Mouse (Mus musculus) frontal cortex, postnatal 14 days (tissue): ENCODE results near the gene Arhgap4.

ENCODE experiments used
- DNase-seq, 2 experiments: peaks; one replicate each; pipeline ENCODE4 v3.0.0; 2022; ENCODE audit warnings: low spot score in 2 of 2

Gene Arhgap4

DNA sequence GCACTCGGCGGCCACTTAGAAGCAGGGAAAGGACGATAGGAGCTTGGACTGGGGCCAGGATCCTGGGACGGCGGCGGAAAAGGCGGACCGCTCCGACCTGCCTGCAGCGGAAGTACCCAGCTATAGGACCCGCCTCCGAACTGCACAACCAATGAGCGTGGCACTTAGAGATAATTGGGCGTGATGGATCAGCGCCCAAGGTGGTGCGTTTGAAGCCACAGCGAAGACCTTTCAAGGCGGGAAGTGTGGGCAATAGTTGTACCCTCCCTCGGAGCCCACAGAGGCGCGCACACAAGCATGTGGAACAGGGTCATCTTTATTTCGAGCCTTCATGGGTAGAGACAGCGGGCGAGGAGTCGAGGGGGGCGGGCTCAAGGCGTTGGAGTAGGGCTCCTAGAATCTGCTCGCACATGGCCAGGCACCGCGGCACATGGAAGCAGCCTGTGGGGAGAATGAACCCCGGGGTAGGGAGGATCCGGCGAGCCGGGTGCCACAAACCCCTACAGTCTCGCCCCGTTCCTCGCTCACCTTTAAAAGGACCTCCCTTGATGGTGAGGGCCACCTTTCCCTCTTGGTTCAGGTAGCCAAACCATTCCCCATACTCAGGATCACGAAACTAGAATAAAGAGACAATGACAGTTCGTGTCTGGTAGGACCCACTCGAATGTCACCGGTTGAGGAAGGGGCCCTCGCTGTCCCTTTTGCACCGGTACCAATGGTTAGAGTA is at the start of gene Arhgap4, which contains the start of gene Naa10:
TSS of gene Arhgap4 (minus strand) at position 48 of the 727 bp plus-strand sequence.
TSS of gene Naa10 (minus strand) at position 122 of the 727 bp plus-strand sequence.
- peak; percentile 82 for DNase-seq

DNA sequence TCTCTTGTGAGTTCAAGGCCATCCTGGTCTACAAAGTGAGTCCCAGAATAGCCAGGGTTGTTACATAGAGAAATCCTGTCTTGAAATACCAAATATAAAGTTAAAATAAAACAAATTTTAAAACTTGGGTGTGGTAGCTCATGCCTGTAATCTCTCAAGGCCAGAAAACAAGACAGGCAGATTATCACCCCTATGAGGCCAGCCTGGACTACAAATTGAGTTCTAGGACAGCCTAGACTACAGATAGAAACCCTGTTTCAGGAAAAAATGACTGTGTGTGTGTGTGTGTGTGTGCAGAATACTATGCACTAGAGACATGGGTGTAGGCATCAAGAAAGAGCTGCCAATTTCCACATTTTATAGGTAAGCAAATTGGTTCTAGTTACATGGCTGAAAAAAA is 49.1 kb upstream of the Arhgap4 start:
- DNase-seq: no peak

DNA sequence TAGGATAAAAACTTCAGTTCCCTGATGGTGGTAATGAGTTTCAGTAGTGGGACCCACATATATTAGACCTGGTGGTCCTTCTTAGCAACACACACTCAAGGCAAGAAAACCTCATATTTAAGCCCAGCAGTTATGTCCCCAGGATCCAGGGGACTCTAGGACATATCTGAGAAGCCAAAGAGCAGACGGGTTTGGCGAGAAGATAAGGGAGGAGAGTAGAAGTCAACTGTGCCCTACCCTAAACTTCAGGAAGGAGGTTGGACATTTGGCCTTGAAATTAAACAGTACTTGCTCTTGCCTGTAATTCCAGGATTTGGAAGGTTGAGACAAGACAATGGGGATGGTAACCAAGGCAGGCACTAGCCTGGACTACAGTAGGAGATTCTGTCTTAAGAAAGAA is 48.1 kb upstream of the Arhgap4 start:
- no peak for DNase-seq

DNA sequence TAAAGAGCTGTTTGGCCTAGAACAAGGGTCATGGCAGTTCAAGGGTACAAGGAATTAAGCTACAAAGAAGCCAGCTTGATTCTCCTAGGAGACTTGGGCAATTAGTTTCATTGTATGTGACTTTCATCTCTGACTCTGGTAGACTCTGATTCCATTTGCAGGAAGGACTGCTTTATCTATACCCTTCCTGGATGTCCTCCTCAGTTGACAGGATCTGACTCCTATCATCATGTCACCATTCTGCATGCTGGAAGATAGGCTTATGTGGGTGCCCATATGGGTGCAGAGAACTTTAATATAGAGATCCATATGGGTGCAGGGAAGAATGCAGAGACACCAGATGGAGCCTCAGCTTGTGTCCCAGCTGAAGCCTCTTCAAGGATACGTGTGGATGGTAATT is 47.5 kb upstream of the Arhgap4 start:
- no peak for DNase-seq

DNA sequence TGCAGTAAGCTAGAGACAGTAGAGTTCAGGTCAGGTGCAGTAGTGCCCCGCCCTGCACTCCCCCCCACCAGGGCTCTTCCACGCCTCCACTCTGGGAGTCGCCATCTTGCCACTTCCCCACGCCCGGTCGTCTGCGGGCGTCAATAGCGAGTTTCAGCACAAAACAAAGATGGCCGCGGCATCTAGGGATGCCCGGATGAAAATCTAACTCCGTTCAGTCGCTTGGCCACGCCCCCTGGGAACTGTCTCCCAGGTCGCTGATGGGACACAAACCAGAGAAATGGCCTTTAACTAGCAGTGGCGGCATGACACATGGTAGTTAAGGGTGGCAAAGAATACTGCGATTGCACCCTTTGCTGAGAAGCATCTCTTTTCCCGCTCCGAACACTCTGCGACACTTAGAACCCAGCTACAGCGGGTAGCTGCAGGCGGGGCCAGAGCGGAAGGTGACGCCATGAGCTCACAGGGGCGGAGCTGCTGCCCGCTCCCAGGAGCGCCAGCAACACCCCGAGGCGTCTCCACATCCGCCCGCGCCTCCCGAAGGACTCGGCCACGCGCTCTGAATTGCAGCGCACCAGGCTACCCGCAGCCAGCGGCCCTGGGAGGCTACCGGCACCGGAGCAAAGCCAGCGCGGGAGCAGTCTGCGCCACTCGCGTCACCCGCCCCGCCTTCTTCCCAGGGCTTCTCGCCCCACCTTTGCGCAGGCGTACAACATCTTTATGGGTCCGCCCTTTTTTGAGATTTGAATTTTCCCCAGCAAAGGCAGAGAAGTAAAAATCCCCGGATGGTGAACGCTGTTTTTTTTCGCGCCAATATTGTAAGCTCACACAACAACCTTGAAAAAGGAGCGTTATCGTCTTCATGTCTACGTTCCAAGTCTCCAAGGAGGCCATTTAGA is 45.8 kb upstream of the Arhgap4 start:
- DNase-seq: peak; percentile 81 to 85

DNA sequence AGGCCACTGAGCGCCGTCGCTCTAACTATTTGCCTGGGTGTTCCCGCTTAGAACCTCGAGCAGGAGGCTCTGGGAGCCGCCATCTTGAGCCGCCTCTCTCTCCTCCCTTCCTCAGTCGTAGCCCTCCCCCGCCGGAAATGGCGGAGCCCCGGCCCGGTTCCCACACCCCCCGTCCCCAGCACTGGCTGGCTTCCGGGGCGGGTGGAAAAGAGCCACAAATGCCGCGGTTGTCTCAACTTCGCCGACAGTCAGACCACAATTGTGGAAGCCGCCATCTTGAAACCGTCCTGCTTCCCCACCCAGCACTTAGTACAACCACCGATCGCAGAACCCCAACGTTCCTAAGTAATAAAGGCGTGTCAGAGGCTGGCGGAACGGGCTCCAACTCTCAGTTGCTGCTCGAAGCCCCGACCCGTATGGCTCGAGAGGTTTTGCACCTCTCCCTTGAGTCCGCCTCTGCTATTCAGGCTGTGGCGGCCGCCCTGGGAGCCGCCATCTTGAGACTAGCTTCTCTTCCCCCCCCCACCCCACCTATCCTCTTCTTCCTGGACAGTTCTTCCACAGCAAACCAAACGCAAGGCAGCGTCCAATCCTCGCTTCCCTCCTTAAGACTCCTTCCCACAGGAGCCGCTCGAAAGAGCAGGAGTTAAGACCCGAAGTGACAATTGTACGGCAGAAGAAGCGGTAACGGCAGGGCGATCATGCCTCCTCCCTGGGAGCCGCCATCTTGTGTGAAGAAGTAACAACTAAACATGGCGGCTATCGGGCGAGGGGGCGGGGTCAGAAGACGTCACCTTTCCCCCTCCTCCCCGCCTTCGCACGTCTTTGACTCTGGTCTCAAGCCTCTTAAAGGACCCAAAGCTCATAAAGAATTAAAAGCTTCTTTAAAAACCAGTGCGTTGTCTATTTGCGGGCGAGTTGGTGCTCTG is 44.8 kb upstream of the Arhgap4 start, which contains the start of gene Hcfc1:
TSS of gene Hcfc1 (minus strand) at position 110 of the 929 bp plus-strand sequence.
- peak; percentile 81 to 84 for DNase-seq

DNA sequence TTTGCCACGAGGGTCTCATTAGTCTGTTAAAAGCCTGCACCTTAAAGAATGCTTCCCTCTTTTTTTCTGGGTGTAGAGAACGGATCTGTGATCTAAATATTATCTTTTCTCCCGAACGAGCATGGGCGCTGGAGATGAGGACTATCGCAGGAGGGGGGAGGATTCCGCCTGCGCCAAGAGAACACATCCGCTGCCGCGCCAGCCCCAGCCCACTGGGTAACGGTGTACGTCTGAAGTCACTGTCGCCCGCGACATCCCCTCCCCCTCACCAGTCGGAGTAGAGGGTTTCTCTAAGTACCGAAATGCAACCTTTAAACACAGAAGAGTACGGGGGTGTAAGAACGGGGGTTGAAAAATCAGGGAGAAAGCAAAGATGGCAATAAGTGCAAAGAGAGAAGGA is 43.6 kb upstream of the Arhgap4 start:
- DNase-seq: peak; percentile 54 to 66

DNA sequence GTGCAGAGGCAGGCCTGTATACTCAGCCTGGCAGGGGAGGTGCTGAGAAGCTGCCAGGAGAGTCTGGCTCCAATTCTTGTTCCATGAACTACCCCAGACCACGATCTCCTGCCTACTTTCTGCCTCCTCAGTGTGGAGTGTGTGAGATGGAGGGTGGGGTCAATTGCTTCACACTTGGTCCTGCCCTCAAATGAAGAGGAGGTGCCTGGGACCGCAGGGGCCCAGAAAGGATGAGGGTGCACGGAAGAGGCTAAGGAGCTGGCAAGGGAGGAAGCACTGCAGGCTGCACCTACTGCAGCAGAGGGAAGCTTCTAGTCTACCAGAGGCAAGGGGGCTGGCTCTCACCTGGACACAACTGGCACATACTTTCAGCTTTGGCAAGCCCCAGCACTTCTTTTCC is 42.7 kb upstream of the Arhgap4 start:
- DNase-seq: no peak

DNA sequence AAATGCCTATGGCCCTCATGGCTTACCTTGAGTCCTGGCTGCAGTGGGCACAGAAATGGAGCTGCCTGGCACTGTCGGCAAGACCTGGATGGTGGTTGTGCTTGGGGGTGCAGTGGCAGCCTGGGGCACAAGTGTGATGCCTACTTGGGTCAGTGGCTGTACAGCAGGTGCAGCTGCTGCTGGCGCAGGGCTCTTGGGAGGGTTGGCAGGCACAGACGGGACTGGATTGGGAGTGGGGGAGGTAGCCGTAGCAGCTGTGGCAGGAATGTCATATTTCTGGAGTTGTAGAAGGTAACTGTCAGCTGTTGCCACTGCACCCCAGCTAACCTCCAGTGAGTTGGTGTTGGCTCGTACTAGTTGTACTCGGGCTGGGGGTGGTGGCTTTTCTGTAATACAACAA is 33.3 kb upstream of the Arhgap4 start:
- DNase-seq: no peak

DNA sequence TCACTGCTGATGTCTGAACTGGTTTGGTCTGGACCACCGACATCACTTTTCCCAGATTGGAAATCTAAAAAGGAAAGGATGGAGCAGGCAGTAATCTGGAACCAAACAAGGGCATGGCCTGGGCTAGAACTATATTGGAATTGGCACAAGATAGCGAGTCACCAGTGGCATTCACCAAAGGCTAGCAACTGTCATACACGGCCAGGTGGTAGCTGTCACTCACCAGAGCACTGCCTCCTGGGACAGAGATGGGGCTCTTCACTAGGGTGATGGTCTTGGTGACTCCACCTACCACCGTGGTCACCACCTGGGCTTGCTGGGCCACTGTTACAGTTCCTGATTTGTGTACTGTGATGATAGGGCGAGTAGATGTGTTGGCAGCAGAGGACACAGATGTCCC is 30.9 kb upstream of the Arhgap4 start:
- DNase-seq: no peak

DNA sequence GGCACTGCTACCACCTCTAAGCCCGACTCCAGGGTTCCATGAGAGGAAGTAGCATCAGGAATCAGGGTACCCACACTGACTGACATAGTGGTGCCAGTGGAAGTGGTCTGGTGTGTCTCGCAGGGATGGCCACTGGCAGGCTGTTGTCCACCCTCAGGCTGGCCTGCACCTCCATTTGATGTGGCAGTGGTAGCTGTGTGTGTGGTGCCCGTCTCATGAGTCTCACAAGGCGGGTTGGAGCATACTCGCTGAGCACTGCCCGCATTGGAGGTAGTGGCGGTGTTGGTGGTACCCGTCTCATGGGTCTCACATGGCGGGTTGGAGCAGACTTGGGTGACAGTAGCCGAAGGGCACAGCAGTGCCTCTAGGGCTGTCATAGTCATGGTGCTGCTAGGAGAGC is 27.7 kb upstream of the Arhgap4 start:
- no peak for DNase-seq

DNA sequence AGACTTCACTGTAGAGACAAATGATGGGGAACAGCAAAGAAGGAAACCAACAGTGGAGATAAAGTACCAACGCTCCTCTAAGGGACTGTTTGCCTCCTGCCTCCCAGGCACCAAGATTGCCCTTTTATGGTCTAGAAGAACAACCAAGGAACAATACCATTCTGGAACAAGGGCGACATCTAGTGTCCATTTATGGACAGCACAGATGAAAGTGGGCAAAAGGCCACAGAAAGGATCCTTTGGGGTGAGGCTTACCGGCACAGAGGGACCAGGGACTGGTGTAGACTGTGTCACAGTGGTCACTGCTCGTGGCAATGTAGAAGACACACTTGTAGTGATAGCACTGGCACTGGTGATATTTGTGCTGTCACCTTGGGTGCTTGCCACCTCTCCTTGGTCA is 27.0 kb upstream of the Arhgap4 start:
- DNase-seq: peak in 1 of 2 experiments; percentile 31

DNA sequence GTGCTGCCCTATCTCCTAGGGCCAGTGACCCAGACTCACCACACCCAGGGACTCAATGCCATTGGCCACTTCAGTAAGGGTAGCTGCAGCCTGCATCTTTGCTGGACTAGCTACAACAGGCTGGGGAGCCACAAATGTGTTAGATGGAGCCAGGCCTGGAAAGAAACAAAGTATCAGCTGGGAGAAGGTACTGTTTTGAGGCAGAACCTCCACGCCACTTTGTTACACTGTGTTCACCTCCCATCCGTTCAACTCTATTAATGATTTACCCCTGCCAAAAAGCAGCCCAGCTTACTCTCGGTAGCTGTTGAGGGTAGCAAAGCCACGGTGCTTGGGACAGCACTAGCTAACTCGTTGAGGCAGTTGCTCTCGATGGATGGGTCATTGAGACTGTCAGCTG is 25.2 kb upstream of the Arhgap4 start:
- DNase-seq: no peak

DNA sequence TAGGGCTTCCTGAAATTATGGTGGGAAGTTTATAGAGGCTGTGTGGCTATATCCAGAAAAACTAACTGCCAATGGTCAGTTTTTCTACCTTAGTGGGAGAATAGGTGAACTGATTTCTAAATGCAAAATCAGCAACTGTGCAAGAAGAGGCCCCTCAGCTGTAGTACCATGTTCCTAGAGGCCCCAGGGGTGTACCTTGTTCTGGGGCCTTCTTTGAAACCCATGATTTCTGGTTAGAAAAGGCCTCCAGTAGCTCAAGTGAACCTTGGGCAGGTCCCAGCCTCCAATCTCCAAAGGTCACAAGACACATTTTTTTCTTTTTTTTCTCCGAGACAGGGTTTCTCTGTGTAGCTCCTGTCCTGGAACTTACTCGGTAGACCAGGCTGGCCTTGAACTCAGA is 20.6 kb upstream of the Arhgap4 start:
- DNase-seq: no peak

DNA sequence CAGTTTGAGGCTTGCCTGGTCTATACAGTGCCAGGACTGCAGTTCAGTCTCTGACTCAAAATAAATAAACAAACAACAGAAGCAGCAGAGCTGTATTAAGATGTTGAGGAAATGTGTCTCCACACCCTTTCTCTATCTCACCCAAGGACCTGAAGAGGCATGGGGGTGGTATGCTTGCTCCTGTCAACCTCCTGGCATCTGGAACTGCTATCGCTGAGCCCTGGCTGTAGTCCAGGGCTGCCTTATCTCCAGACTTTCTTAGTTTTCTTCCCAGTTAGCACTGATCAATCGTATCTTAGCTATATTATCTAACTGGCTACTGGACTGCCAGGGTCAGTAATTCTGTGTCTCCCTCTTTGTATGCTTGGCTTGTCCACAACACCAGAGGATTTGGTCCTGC is 20.2 kb upstream of the Arhgap4 start:
- no peak for DNase-seq

DNA sequence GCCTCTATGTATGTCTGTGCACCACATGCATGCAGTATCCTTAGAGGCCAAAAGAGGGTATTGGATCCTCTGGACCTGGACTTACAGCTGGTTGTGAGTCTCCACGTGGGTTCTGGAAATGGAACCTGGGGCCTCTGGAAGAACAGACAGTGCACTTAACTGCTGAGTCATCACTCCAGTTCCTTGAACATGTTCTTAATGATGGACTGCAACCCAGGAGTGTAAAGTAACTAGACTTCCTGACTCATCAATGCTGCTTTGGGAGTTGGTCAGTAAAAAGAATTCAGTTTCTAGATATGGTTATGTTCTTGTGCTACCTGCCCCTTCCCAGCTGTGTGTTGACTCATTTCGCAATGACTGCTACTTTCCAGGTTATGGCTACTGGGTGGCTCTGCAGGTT is 10.2 kb upstream of the Arhgap4 start:
- no peak for DNase-seq

DNA sequence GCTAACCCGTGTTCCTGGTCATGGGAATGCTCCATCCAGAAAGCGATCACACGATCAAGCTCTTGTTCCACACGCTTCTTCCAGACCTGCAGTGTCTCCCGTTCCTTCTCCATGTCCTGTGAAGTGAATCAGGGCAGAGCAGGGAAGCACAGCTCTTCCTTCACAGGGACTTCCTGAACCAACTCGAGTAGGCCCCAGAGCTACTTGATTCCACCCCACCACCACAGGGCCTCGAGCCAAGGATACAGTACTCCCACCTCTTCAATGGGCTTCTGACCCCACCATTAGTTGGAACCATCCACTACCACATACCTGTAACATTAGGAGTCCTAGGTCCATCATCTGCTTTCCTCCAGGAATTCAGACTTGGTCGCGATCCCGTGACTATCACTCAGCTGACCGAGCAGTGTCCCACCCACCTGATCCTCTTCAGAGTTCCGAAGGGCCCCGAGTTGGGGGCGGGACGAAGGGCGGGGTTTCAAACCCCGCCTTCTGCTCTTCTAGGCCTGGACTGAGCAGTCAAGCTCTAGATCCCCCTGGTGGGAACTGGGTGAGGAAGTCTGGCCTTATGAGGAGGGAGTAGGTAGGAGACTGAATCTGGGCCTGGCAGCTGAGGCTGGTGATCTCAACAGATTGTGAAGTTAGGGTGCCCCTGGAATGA is 8.9 kb upstream of the Arhgap4 start, which contains the start of gene Renbp:
TSS of gene Renbp (minus strand) at position 449 of the 661 bp plus-strand sequence.
- peak in 1 of 2 experiments; percentile 18 for DNase-seq

DNA sequence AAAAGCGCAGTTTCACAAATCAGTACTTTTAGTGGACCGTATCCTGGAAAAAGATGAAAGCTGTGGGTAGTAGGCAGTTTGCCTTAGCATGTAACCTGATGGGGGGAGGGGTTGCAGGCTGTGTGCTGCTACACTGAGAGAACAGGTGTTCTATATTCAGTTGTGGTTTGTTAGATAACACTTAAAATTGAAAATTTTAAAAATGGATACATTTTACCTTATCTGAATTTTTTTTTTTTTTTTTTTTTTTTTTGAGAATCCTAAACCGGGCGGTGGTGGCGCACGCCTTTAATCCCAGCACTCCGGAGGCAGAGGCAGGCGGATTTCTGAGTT is 846 bp upstream of the Arhgap4 start:
- DNase-seq: no peak

DNA sequence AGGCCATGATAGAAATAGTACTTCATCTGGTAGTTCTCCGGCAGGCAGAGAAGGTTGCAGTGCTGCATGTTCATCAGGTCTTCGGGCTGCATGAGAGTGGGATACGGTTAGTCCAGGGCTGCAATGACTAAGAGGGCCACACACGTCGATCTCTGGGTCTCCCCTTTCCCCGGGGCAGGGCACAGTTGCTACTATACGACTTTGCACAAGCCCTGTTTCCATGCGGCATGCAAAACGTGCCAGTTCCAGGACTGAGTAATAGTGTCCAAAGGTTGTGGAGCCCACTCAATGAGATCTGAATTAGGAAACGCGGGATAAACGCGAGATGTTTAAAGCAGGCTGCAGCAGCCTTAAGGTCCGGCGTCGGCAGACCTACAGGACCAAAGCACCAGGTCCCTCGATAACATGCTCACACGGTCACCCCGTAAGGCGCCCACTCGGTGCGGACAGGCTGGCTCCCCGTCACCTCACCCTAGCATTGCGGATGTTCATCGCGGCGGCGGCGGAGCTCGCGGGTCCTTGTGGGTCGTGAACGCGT is 316 bp downstream of the Arhgap4 start:
- DNase-seq: no peak

DNA sequence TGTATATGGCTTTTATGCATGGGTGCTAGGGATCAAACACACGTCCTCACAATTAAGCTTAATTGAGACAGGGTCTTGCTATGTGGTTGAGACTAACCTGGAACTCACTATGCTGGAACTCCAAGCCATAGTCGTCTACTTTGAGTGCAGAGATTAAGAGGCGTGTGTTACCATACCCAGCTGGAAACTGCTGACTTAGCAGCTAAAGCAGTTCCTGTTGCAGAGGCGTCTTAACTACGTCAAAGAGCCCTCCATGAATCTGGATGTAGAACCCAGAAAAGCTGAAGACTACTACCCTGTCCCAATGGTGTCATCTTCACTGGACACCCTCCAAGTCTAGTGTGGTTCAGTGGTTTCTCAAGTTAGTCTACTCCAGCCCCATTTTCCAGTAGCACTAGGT is 3.0 kb downstream of the Arhgap4 start:
- no peak for DNase-seq

DNA sequence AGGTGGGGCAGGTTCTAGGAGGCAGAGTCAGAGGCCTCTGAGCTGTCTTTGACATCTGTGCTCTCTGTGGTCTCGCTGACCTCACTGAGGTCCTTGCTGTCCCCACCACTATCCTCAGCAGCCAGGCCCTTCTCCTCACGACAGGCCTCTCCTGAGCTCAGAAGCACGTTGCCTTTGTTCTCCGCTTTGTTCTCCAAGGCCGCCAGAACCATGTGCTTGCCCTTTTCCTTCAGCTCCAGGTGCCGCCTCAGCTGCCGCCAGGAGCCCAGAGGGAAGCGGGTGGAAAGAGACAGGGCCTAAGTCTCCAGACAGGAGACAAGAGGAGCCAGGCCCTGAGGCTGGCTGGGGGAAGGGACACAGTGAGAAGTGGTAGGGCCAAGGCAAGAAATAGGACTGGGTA is 4.7 kb downstream of the Arhgap4 start:
- DNase-seq: no peak
